Mouse (Mus musculus) small intestine, adult 2 months (tissue): ENCODE results near the gene Cdk6.

Source experiments
- CTCF ChIP-seq: fragments of 200-500 bp; IDR thresholded peaks from 2 replicates; pipeline ENCODE4 v1.5.1; 2012; ENCODE audit warnings: low read depth, mild to moderate bottlenecking, control low read depth, inconsistent platforms, low read length, moderate library complexity, mixed read lengths; ENCODE audit not compliant: insufficient replicate concordance, insufficient read length; ENCODE audit errors: extremely low read depth
- POLR2A ChIP-seq: fragments of 200-500 bp; IDR thresholded peaks from 2 replicates; pipeline ENCODE4 v1.6.1; 2012; ENCODE audit warnings: low read depth, mild to moderate bottlenecking, control low read depth, inconsistent platforms, low read length, moderate library complexity

DNA sequence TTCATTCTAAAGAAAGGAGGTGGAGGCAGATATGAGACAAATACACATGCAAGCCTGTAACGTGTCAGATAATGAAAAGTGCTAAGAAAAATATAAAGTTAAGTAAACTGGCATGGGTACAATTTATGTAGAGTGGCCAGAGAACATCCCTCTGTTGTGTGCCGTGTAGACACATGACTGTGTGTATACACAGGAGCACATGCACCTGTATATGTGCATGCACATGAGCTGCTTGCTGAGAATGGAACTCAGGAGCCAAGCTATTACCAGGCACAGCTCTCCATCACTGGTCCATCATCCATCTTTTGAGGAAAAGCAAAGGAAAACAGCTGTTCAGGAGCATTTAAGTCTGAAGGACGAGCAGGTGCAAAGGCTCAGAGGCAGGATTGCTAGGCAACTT lies 10.4 kb upstream of the Cdk6 start:
- TF ChIP-seq POLR2A (no peak), CTCF (no peak)
